Mouse (Mus musculus) liver, postnatal 0 days (tissue): Measurements from ENCODE around the gene Kmt2c.

ENCODE experiments used
- CTCF ChIP-seq: sonication (generic); IDR thresholded peaks from 2 replicates; pipeline ENCODE4 v1.5.1; 2016; ENCODE audit warnings: antibody characterized with exemption, low read depth
- EP300 ChIP-seq: IDR thresholded peaks from 2 replicates; pipeline ENCODE4 v1.6.1; 2016; ENCODE audit warnings: antibody characterized with exemption, low read depth, mild to moderate bottlenecking

GRCm38 (mm10) chr5:25540921-25541320, 42.3 kb upstream of the Kmt2c start:
- TF ChIP-seq CTCF: no peak
- no peak for TF ChIP-seq EP300
